Mouse (Mus musculus) thymus, adult 2 months (tissue): ENCODE results near the gene Rcvrn. TPM values are rescaled to one million over a fixed set of nuclear protein-coding genes. Genes with fewer than 3 reads are reported as not detected.

Experiments
- DNase-seq: peaks from one replicate; pipeline ENCODE4 v3.0.0; 2021
- H3K27ac ChIP-seq: fragments of 200-500 bp; 2 replicates; pipeline ENCODE4 v1.5.1; 2012; ENCODE audit warnings: low read length, control low read depth; ENCODE audit not compliant: control insufficient read depth, insufficient read depth
- H3K27me3 ChIP-seq: fragments of 200-500 bp; 2 replicates; pipeline ENCODE4 v1.6.1; 2012; ENCODE audit warnings: mild to moderate bottlenecking, low read length, moderate library complexity, mixed read lengths; ENCODE audit not compliant: control insufficient read depth, insufficient read depth
- H3K36me3 ChIP-seq: fragments of 200-500 bp; 2 replicates; pipeline ENCODE4 v1.6.1; 2012; ENCODE audit warnings: mild to moderate bottlenecking, low read length, moderate library complexity; ENCODE audit not compliant: control insufficient read depth, insufficient read depth
- H3K4me1 ChIP-seq: fragments of 200-500 bp; replicated peaks from 2 replicates; pipeline ENCODE4 v1.6.1; 2012; ENCODE audit warnings: low read length; ENCODE audit not compliant: control insufficient read depth, insufficient read depth
- H3K4me3 ChIP-seq: fragments of 200-500 bp; 2 replicates; pipeline ENCODE4 v1.5.1; 2012; ENCODE audit warnings: mild to moderate bottlenecking, low read length, control low read depth, moderate library complexity; ENCODE audit not compliant: control insufficient read depth, insufficient read depth
- CTCF ChIP-seq: fragments of 200-500 bp; IDR thresholded peaks from 2 replicates; pipeline ENCODE4 v1.5.1; 2012; ENCODE audit warnings: mild to moderate bottlenecking, control low read depth, low read length, moderate library complexity, borderline replicate concordance; ENCODE audit not compliant: control insufficient read depth, poor library complexity, insufficient read depth; ENCODE audit errors: extremely low read depth
- POLR2A ChIP-seq: fragments of 200-500 bp; IDR thresholded peaks from 2 replicates; pipeline ENCODE4 v1.6.1; 2012; ENCODE audit warnings: mild to moderate bottlenecking, low read length, control low read depth, moderate library complexity; ENCODE audit not compliant: control insufficient read depth, poor library complexity, insufficient read depth; ENCODE audit errors: extremely low read depth
- WGBS: fragments of 180-500 bp; shearing (Covaris S2); methylation state at CpG from one replicate; pipeline ENCODE4 v1.1.7; 2018; 5-methylcytosine and 5-hydroxymethylcytosine counted together
- polyA plus RNA-seq: library from polyadenylated mRNA; depleted of rRNA; stranded (reverse); fragments of >200 nt; gene quantifications from 2 replicates; pipeline ENCODE4 v1.2.3, GENCODE M21; 2012

Rcvrn gene
- polyA plus RNA-seq, 1 experiment, result 0.38 TPM

DNA sequence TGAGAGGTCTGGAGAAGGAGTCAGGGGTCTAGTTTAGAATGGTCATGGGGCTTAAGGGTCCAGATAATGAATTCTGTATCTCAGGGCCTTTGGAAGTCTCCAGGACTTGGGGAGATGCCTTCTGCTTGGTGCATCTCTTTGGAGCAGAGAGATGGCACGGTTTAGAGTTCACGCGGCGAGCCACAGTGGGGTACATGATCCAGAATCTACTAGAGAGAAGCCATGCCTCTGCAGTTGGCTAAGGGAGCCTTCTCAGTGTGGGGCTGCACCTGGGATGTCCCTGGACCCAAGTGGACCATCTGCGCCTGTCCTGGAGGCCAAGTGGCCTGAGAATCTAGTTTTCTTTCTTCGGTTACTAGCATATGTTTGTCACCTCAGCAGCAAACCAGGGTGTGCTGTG lies 25.1 kb upstream of the Rcvrn start:
- H3K27me3 ChIP-seq, result no peaks in the 10 kb centered on the region
- H3K36me3 ChIP-seq, result no peaks in the 10 kb centered on the region
- no peak overlapping the region for H3K4me3 ChIP-seq
- H3K27ac ChIP-seq, result no peak overlapping the region
- DNase-seq, result no peak
- 96% methylated on average over 6 of the region's 6 CpGs for WGBS
- H3K4me1 ChIP-seq, result no peaks in the 10 kb centered on the region
- TF ChIP-seq CTCF, result no peak
- no peak for TF ChIP-seq POLR2A

DNA sequence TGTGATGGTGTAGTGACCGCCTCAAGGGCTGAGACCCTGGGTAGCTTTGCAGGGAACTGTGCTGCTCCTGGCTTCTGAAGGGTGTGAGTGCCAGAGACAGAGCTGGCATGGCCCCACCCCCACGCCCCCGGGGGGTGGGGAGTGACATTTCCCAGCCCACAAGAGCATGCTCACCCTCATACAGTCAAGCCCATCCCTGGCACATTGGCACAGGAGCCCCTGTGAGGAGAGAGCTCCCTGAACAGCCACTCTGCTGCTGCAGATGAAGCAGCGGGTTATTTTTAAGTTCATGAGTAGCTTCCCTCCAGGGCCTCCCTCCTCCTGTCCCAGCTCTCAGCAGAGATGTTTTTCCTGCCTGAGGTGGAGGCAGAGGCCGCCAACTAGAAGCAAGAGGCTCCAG lies 23.0 kb upstream of the Rcvrn start:
- TF ChIP-seq CTCF, result no peak
- WGBS, result 76% methylated on average over 5 of the region's 5 CpGs
- no peak overlapping the region for H3K27ac ChIP-seq

DNA sequence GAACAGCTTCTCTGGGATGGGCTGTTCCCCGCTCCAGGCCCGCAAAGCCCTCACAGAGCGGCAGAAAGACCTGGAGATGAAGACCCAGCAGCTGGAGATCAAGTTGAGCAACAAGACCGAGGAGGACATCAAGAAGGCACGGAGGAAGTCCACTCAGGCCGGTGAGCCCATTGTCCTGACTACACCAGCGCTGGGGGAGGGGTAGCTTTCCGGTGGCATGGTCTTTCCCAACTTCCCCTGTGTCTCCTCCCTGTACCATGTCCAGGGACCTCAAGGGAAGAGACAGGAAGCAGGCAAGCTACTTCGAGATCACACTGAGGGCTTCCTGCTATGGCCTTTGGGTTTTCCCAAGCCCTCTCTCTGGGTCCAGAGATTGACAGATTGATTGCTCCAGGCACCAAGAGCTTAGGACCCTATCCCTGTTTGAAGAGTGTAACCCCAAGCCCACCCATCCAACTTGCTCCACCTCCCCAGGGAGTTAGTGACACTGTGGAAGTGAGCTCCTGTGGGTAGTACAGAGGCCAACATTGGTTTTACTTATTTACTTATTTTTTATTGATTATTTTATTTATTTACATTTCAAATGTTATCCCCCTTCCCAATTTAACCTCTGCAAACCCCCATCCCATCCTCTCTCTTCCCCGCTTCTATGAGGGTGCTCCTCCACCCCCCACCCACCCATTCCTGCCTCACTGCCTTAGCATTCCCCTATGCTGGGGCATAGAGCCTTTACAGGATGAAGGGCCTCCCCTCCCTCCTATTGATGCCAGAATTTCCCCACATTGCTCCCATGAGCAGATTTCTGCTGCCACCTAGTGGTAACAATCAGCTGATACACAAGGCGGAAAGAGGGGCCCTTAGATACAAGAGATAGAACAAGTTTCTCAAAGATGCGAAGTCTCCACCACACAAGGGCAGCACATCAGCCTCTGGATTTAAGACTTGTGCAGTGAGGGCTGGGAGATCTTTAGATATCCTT lies 19.3 kb upstream of the Rcvrn start:
- Histone ChIP-seq H3K36me3 (no peaks in the 10 kb centered on the region), H3K27me3 (no peaks in the 10 kb centered on the region), H3K27ac (no peak overlapping the region), H3K4me3 (no peak overlapping the region), H3K4me1 (no peaks in the 10 kb centered on the region)
- TF ChIP-seq CTCF, result no peak
- TF ChIP-seq POLR2A, result no peak
- peak; percentile 36 for DNase-seq
- WGBS, result 40% methylated on average over 12 of the region's 12 CpGs

More for the DNA sequence above, 23.0 kb upstream of the Rcvrn start:
- H3K4me1 ChIP-seq, result no peaks in the 10 kb centered on the region
- H3K27me3 ChIP-seq, result no peaks in the 10 kb centered on the region
- H3K4me3 ChIP-seq, result no peak overlapping the region
- no peaks in the 10 kb centered on the region for H3K36me3 ChIP-seq
- no peak for DNase-seq

DNA sequence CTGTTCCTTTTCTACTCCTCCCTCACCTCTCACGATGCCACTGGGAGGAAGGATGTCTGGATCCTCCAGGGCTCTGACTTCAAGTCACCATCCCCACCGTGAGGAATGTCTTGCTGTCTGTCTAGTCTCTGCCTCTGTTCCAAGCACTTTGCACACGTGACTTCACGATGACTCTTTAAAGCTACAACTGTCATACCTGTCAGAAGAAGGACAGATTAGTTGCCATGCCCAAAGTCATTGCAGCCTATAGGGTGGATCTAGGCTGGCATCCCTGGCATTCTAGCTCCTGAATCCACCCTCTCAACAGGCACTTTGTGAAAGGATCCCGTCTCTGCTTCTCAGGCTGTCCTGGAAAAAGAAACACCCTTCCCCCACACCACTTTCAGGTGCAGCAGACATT lies 15.8 kb upstream of the Rcvrn start:
- no peaks in the 10 kb centered on the region for H3K4me1 ChIP-seq
- H3K27me3 ChIP-seq, result no peaks in the 10 kb centered on the region
- WGBS, result 77% methylated on average over 5 of the region's 5 CpGs
- DNase-seq, result no peak
- H3K4me3 ChIP-seq, result no peak overlapping the region
- no peaks in the 10 kb centered on the region for H3K36me3 ChIP-seq
- H3K27ac ChIP-seq, result no peak overlapping the region
- no peak for TF ChIP-seq POLR2A
- TF ChIP-seq CTCF, result no peak

DNA sequence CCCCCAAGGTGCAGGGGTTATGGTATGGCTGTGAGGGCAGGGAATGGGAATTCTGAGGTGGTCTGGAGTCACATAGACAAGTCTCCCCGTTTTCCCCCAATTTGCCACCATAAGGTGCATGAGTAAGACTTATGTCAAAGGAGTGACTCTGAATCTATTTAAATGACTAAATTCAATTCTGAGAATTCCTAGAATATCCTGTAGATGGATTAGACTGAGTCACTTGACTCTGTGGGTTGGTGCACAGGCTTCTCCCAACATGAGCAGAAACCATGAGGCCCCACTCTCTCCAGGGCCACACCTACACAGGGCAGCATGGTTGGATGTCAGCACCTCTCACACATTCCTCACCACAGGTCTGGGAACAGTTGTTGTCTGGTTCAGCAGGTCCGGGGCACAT lies 15.2 kb upstream of the Rcvrn start:
- Histone ChIP-seq H3K4me3 (no peak overlapping the region), H3K36me3 (no peaks in the 10 kb centered on the region), H3K4me1 (no peaks in the 10 kb centered on the region), H3K27ac (no peak overlapping the region), H3K27me3 (no peaks in the 10 kb centered on the region)
- TF ChIP-seq POLR2A (no peak), CTCF (no peak)
- no peak for DNase-seq
- 95% methylated on average over 2 of the region's 2 CpGs for WGBS

DNA sequence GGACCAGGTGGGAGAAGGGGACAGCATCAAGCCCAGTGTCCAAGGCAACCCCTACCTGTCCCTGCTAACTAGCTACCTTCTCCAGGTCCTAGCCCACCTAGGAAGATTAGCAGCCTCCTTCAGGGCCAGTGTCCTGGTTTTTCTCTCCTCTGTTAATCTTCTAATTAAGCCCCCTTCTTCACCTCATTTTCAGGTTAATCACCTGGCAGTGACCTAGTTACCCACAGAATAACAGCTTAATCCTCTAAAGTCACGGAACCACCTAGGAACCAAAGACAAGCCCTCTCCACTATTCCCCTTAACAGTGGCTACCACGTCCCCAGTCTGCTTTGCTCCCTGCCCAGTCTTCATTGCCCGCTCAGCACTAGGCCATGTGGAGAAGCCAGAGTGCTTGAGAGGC lies 13.3 kb upstream of the Rcvrn start:
- Histone ChIP-seq H3K27ac (no peak overlapping the region), H3K27me3 (no peaks in the 10 kb centered on the region), H3K4me3 (no peak overlapping the region), H3K36me3 (no peaks in the 10 kb centered on the region), H3K4me1 (no peaks in the 10 kb centered on the region)
- TF ChIP-seq CTCF, result no peak
- TF ChIP-seq POLR2A, result no peak
- DNase-seq, result no peak
- 95% methylated on average over 3 of the region's 3 CpGs for WGBS

DNA sequence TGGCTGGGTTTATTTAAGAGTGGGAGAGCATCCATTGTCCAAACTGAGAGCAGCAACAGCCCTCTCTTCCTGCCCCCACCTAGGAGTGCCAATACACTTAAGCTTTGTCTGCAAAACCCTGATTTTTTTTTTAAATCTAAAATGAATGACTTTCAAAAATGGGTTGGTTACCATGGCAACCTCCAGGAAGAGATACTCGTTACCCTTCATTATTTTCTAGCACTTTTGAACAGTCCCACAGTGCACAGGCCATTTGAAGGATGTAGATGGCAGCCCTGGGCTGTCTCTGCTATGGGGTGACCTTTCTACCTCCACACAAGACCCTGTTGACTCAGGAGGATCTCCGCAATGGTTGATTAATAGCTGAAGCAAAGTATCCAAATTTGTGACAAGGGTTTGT lies 9.0 kb upstream of the Rcvrn start:
- no peaks in the 10 kb centered on the region for H3K4me1 ChIP-seq
- H3K27me3 ChIP-seq, result no peaks in the 10 kb centered on the region
- no peak for DNase-seq
- TF ChIP-seq CTCF, result no peak
- TF ChIP-seq POLR2A, result no peak
- H3K4me3 ChIP-seq, result no peak overlapping the region
- no peaks in the 10 kb centered on the region for H3K36me3 ChIP-seq
- no peak overlapping the region for H3K27ac ChIP-seq
- 74% methylated on average over 2 of the region's 2 CpGs for WGBS
